Mouse (Mus musculus) liver, postnatal 0 days (tissue): ENCODE data around the gene Supt3.

Source experiments
- CTCF ChIP-seq: sonication (generic); IDR thresholded peaks from 2 replicates; pipeline ENCODE4 v1.5.1; 2016; ENCODE audit warnings: antibody characterized with exemption, low read depth
- EP300 ChIP-seq: IDR thresholded peaks from 2 replicates; pipeline ENCODE4 v1.6.1; 2016; ENCODE audit warnings: antibody characterized with exemption, low read depth, mild to moderate bottlenecking

DNA sequence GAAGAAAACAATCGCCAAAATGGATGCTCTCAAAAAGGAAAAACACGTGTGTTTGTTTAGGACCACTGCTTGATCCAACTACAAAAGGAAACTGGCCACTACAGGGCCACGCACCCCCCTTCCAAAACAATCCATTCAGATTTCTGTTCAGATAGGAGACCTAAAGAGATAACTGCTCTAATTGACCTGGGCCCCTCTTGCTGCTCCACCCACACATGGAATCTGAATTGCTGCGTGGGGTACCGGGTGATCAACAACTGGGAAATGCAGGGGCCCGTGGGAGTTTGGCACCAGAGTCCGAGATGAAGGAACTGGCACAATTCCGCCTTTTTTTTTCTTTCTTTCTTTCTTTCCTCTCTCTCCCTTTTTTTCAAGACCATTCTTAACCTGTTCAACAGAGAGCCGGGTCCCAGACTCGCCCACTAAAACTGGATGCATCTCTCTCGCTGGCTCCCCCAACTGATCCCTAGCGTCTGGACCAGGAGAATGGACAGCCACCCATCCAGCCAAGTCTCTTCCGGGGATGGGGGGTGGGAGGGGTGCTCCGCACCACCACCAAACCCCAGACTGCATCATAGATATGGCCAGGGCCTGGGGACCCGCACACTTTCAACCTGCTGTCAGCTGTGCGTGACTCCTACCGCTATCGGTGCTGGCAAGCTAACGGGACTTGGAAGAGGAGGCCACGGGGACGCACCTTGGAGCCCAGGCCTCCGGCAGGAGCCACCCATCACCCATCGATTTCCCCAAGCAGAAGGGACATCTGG, 43.2 kb upstream of the Supt3 start:
- TF ChIP-seq CTCF (no peak), EP300 (no peak)
